Mouse (Mus musculus): Measurements from ENCODE around the gene Gm20388. TPM values are rescaled to one million over a fixed set of nuclear protein-coding genes. Genes with fewer than 3 reads are reported as not detected.

The Gm20388 gene
- polyA plus RNA-seq, 1 experiment from 2014 or later: 1.4 TPM

GRCm38 (mm10) chr8:121525111-121525818, 1614.6 kb downstream of the Gm20388 start:
- WGBS (ENCODE audit: insufficient replicate concordance): 47% methylated on average over 18 of the region's 18 CpGs
- H3K4me3 ChIP-seq (ENCODE audit: low read depth, low read length): no peak overlapping the region
- no peak overlapping the region for H3K9ac ChIP-seq (ENCODE audit: low read depth, low read length)
- H3K9me3 ChIP-seq (replicated peaks; ENCODE audit: control insufficient read depth, low read length): no peaks in the 10 kb centered on the region
- no peak overlapping the region for H3K4me2 ChIP-seq (ENCODE audit: low read depth, low read length)
- H3K36me3 ChIP-seq (ENCODE audit: control insufficient read depth, insufficient read depth): no peaks in the 10 kb centered on the region
- H3K27ac ChIP-seq (ENCODE audit: low read length): no peak overlapping the region
- H3K4me1 ChIP-seq (ENCODE audit: control insufficient read depth, low read depth, low read length): no peaks in the 10 kb centered on the region
- no peaks in the 10 kb centered on the region for H3K27me3 ChIP-seq (ENCODE audit: control insufficient read depth, insufficient read depth, low read depth, low read length)
- no peak for ATAC-seq (ENCODE audit: low read depth)

- no peak overlapping the region for H3K4me3 ChIP-seq (ENCODE audit: low read depth, low read length)
- no peaks in the 10 kb centered on the region for H3K36me3 ChIP-seq (ENCODE audit: control insufficient read depth, insufficient read depth)
- H3K27ac ChIP-seq (ENCODE audit: low read length): no peak overlapping the region
- H3K9ac ChIP-seq (ENCODE audit: low read depth, low read length): no peak overlapping the region
- H3K4me2 ChIP-seq (ENCODE audit: low read depth, low read length): no peak overlapping the region
- WGBS (ENCODE audit: insufficient replicate concordance): 65% methylated on average over 6 of the region's 6 CpGs
- no peak for ATAC-seq (ENCODE audit: low read depth)
- H3K27me3 ChIP-seq (ENCODE audit: control insufficient read depth, insufficient read depth, low read depth, low read length): no peaks in the 10 kb centered on the region
- no peaks in the 10 kb centered on the region for H3K4me1 ChIP-seq (ENCODE audit: control insufficient read depth, low read depth, low read length)
- H3K9me3 ChIP-seq (replicated peaks; ENCODE audit: control insufficient read depth, low read length): no peaks in the 10 kb centered on the region
Measured at GRCm38 (mm10) chr8:121526811-121527550, 1616.3 kb downstream of the Gm20388 start.

- H3K4me1 ChIP-seq (ENCODE audit: control insufficient read depth, low read depth, low read length): no peaks in the 10 kb centered on the region
- H3K9ac ChIP-seq (ENCODE audit: low read depth, low read length): no peak overlapping the region
- H3K36me3 ChIP-seq (ENCODE audit: control insufficient read depth, insufficient read depth): no peaks in the 10 kb centered on the region
- H3K27ac ChIP-seq (ENCODE audit: low read length): no peak overlapping the region
- H3K4me2 ChIP-seq (ENCODE audit: low read depth, low read length): no peak overlapping the region
- no peak for ATAC-seq (ENCODE audit: low read depth)
- no peaks in the 10 kb centered on the region for H3K27me3 ChIP-seq (ENCODE audit: control insufficient read depth, insufficient read depth, low read depth, low read length)
- WGBS (ENCODE audit: insufficient replicate concordance): 73% methylated on average over 9 of the region's 9 CpGs
- no peaks in the 10 kb centered on the region for H3K9me3 ChIP-seq (replicated peaks; ENCODE audit: control insufficient read depth, low read length)
- H3K4me3 ChIP-seq (ENCODE audit: low read depth, low read length): no peak overlapping the region
Measured at GRCm38 (mm10) chr8:121527751-121528150, 1617.1 kb downstream of the Gm20388 start.

GRCm38 (mm10) chr8:121528790-121529189, 1618.1 kb downstream of the Gm20388 start:
- ATAC-seq (ENCODE audit: low read depth): no peak
- no peaks in the 10 kb centered on the region for H3K27me3 ChIP-seq (ENCODE audit: control insufficient read depth, insufficient read depth, low read depth, low read length)
- no peaks in the 10 kb centered on the region for H3K4me1 ChIP-seq (ENCODE audit: control insufficient read depth, low read depth, low read length)
- no peak overlapping the region for H3K9ac ChIP-seq (ENCODE audit: low read depth, low read length)
- H3K36me3 ChIP-seq (ENCODE audit: control insufficient read depth, insufficient read depth): no peaks in the 10 kb centered on the region
- no peak overlapping the region for H3K4me2 ChIP-seq (ENCODE audit: low read depth, low read length)
- H3K27ac ChIP-seq (ENCODE audit: low read length): no peak overlapping the region
- no peak overlapping the region for H3K4me3 ChIP-seq (ENCODE audit: low read depth, low read length)
- WGBS (ENCODE audit: insufficient replicate concordance): 81% methylated on average over 15 of the region's 15 CpGs
- no peaks in the 10 kb centered on the region for H3K9me3 ChIP-seq (replicated peaks; ENCODE audit: control insufficient read depth, low read length)

GRCm38 (mm10) chr8:121530639-121531038, 1620.0 kb downstream of the Gm20388 start:
- no peaks in the 10 kb centered on the region for H3K9me3 ChIP-seq (replicated peaks; ENCODE audit: control insufficient read depth, low read length)
- no peak overlapping the region for H3K9ac ChIP-seq (ENCODE audit: low read depth, low read length)
- no peak overlapping the region for H3K4me2 ChIP-seq (ENCODE audit: low read depth, low read length)
- WGBS (ENCODE audit: insufficient replicate concordance): 64% methylated on average over 10 of the region's 10 CpGs
- H3K27me3 ChIP-seq (ENCODE audit: control insufficient read depth, insufficient read depth, low read depth, low read length): no peaks in the 10 kb centered on the region
- no peak overlapping the region for H3K4me3 ChIP-seq (ENCODE audit: low read depth, low read length)
- no peaks in the 10 kb centered on the region for H3K36me3 ChIP-seq (ENCODE audit: control insufficient read depth, insufficient read depth)
- no peak for ATAC-seq (ENCODE audit: low read depth)
- H3K27ac ChIP-seq (ENCODE audit: low read length): no peak overlapping the region
- no peaks in the 10 kb centered on the region for H3K4me1 ChIP-seq (ENCODE audit: control insufficient read depth, low read depth, low read length)

GRCm38 (mm10) chr8:121532381-121532780, 1621.7 kb downstream of the Gm20388 start:
- 32% methylated on average over 5 of the region's 5 CpGs for WGBS (ENCODE audit: insufficient replicate concordance)
- no peak overlapping the region for H3K4me2 ChIP-seq (ENCODE audit: low read depth, low read length)
- H3K9me3 ChIP-seq (replicated peaks; ENCODE audit: control insufficient read depth, low read length): no peaks in the 10 kb centered on the region

GRCm38 (mm10) chr8:121541862-121542261, 1631.2 kb downstream of the Gm20388 start:
- no peak for ATAC-seq (ENCODE audit: low read depth)
- Histone ChIP-seq H3K9ac (ENCODE audit: low read depth, low read length) (no peak overlapping the region), H3K4me2 (ENCODE audit: low read depth, low read length) (no peak overlapping the region), H3K9me3 (replicated peaks; ENCODE audit: control insufficient read depth, low read length) (no peaks in the 10 kb centered on the region), H3K27ac (ENCODE audit: low read length) (no peak overlapping the region), H3K4me1 (ENCODE audit: control insufficient read depth, low read depth, low read length) (no peaks in the 10 kb centered on the region), H3K27me3 (ENCODE audit: control insufficient read depth, insufficient read depth, low read depth, low read length) (peaks cover 2% of the 10 kb centered on the region; the same call in 1 of the 2 replicates), H3K4me3 (ENCODE audit: low read depth, low read length) (no peak overlapping the region), H3K36me3 (ENCODE audit: control insufficient read depth, insufficient read depth) (no peaks in the 10 kb centered on the region)
- WGBS (ENCODE audit: insufficient replicate concordance): 66% methylated on average over 19 of the region's 19 CpGs

More at GRCm38 (mm10) chr8:121532381-121532780, 1621.7 kb downstream of the Gm20388 start:
- Histone ChIP-seq H3K4me3 (ENCODE audit: low read depth, low read length) (no peak overlapping the region), H3K27me3 (ENCODE audit: control insufficient read depth, insufficient read depth, low read depth, low read length) (no peaks in the 10 kb centered on the region), H3K9ac (ENCODE audit: low read depth, low read length) (no peak overlapping the region), H3K36me3 (ENCODE audit: control insufficient read depth, insufficient read depth) (no peaks in the 10 kb centered on the region), H3K4me1 (ENCODE audit: control insufficient read depth, low read depth, low read length) (no peaks in the 10 kb centered on the region), H3K27ac (ENCODE audit: low read length) (no peak overlapping the region)
- no peak for ATAC-seq (ENCODE audit: low read depth)

GRCm38 (mm10) chr8:121542901-121543300, 1632.3 kb downstream of the Gm20388 start:
- H3K4me3 ChIP-seq (ENCODE audit: low read depth, low read length): no peak overlapping the region
- peaks cover 2% of the 10 kb centered on the region; the same call in 1 of the 2 replicates for H3K27me3 ChIP-seq (ENCODE audit: control insufficient read depth, insufficient read depth, low read depth, low read length)
- H3K4me2 ChIP-seq (ENCODE audit: low read depth, low read length): no peak overlapping the region
- no peak overlapping the region for H3K27ac ChIP-seq (ENCODE audit: low read length)
- no peaks in the 10 kb centered on the region for H3K4me1 ChIP-seq (ENCODE audit: control insufficient read depth, low read depth, low read length)
- no peaks in the 10 kb centered on the region for H3K9me3 ChIP-seq (replicated peaks; ENCODE audit: control insufficient read depth, low read length)
- 61% methylated on average over 13 of the region's 13 CpGs for WGBS (ENCODE audit: insufficient replicate concordance)
- ATAC-seq (ENCODE audit: low read depth): no peak
- no peak overlapping the region for H3K9ac ChIP-seq (ENCODE audit: low read depth, low read length)
- H3K36me3 ChIP-seq (ENCODE audit: control insufficient read depth, insufficient read depth): no peaks in the 10 kb centered on the region

GRCm38 (mm10) chr8:121544276-121544785, 1633.7 kb downstream of the Gm20388 start, which contains the start of gene 1700018B08Rik:
1700018B08Rik (minus strand) TSS chr8:121544320.
- Histone ChIP-seq H3K4me2 (ENCODE audit: low read depth, low read length) (no peak within 1 kb of the TSS), H3K4me3 (ENCODE audit: low read depth, low read length) (no peak within 1 kb of the TSS), H3K27ac (ENCODE audit: low read length) (no peak within 1 kb of the TSS), H3K4me1 (ENCODE audit: control insufficient read depth, low read depth, low read length) (no peaks in the 10 kb centered on the region), H3K9me3 (replicated peaks; ENCODE audit: control insufficient read depth, low read length) (no peaks in the 10 kb centered on the region), H3K27me3 (ENCODE audit: control insufficient read depth, insufficient read depth, low read depth, low read length) (peaks cover 2% of the 10 kb centered on the region; the same call in 1 of the 2 replicates), H3K36me3 (ENCODE audit: control insufficient read depth, insufficient read depth) (no peaks in the 10 kb centered on the region), H3K9ac (ENCODE audit: low read depth, low read length) (no peak within 1 kb of the TSS)
- no peak for ATAC-seq (ENCODE audit: low read depth)
- WGBS (ENCODE audit: insufficient replicate concordance): 66% methylated on average over 12 of the region's 12 CpGs

Measured in liver, embryonic 16.5 days (tissue).